Mouse (Mus musculus) CH12F3 (cell line): ENCODE results near the gene Ism2.
"Not testable (repeated sequence)": the region's sequence is repeated elsewhere in the genome, so short reads cannot be mapped to it uniquely, and the experiment has no call there.

ENCODE experiments used
- in situ Hi-C: fragments of 300-500 bp; cut with MboI; formaldehyde crosslinking; loops from 2 replicates; pipeline ENCODE4 v1.14.3; 2020; ENCODE audit warnings: low sequenced_read_pairs

Gene Ism2

GRCm38 (mm10) chr12:87299657-87300440 lies at the start of gene Ism2:
TSS of gene Ism2 (minus strand) at chr12:87299705.
- in situ Hi-C loops, result no loop called here

GRCm38 (mm10) chr12:87348029-87348428 lies 48.5 kb upstream of the Ism2 start:
- in situ Hi-C loops, result no loop called here

GRCm38 (mm10) chr12:87347511-87347910 lies 48.0 kb upstream of the Ism2 start:
- in situ Hi-C loops, result no loop called here

GRCm38 (mm10) chr12:87343084-87343605 lies 43.6 kb upstream of the Ism2 start:
- in situ Hi-C loops, result no loop called here

GRCm38 (mm10) chr12:87338082-87338481 lies 38.6 kb upstream of the Ism2 start:
- in situ Hi-C loops, result loop anchor here (10.0 kb wide), 1 partner anchor 203 kb away; no protein-coding TSS in a partner anchor

- in situ Hi-C loops, result loop anchor here (5.0 to 10.0 kb wide), 2 partner anchors 68 to 200 kb away; partner anchors contain the start of genes Ahsa1 and Vipas39
These were observed 35.4 kb upstream of the Ism2 start for GRCm38 (mm10) chr12:87334886-87335285.

- in situ Hi-C loops, result loop anchor here (5.0 to 10.0 kb wide), 2 partner anchors 66 to 199 kb away; partner anchors contain the start of genes Ahsa1 and Vipas39
These were observed 34.3 kb upstream of the Ism2 start for GRCm38 (mm10) chr12:87333794-87334193.

GRCm38 (mm10) chr12:87332511-87332910 lies 33.0 kb upstream of the Ism2 start:
- in situ Hi-C loops, result loop anchor here (5.0 to 10.0 kb wide), 2 partner anchors 65 to 198 kb away; partner anchors contain the start of genes Ahsa1 and Vipas39

- in situ Hi-C loops, result loop anchor here (5.0 to 10.0 kb wide), 2 partner anchors 65 to 197 kb away; partner anchors contain the start of genes Ahsa1 and Vipas39
These were observed 32.4 kb upstream of the Ism2 start for GRCm38 (mm10) chr12:87331908-87332307.

GRCm38 (mm10) chr12:87331053-87331456 lies 31.6 kb upstream of the Ism2 start:
- in situ Hi-C loops, result loop anchor here (5.0 to 10.0 kb wide), 2 partner anchors 64 to 196 kb away; partner anchors contain the start of genes Ahsa1 and Vipas39

GRCm38 (mm10) chr12:87330213-87330612 lies 30.7 kb upstream of the Ism2 start:
- in situ Hi-C loops, result loop anchor here (5.0 to 10.0 kb wide), 2 partner anchors 63 to 195 kb away; partner anchors contain the start of genes Ahsa1 and Vipas39

- in situ Hi-C loops, result no loop called here
These were observed 28.5 kb upstream of the Ism2 start for GRCm38 (mm10) chr12:87328025-87328424.

GRCm38 (mm10) chr12:87327610-87328009 lies 28.1 kb upstream of the Ism2 start:
- in situ Hi-C loops, result no loop called here

GRCm38 (mm10) chr12:87325452-87325851 lies 25.9 kb upstream of the Ism2 start:
- in situ Hi-C loops, result no loop called here

- in situ Hi-C loops, result no loop called here
These were observed 19.7 kb upstream of the Ism2 start for GRCm38 (mm10) chr12:87319229-87319628.

- in situ Hi-C loops, result no loop called here
These were observed 18.4 kb upstream of the Ism2 start for GRCm38 (mm10) chr12:87317951-87318350.

- in situ Hi-C loops, result no loop called here
These were observed 13.6 kb upstream of the Ism2 start for GRCm38 (mm10) chr12:87313098-87313497.

- in situ Hi-C loops, result not testable (repeated sequence)
These were observed 7.0 kb upstream of the Ism2 start for GRCm38 (mm10) chr12:87306584-87306844.

GRCm38 (mm10) chr12:87305767-87306583 lies 6.5 kb upstream of the Ism2 start:
- in situ Hi-C loops, result no loop called here

GRCm38 (mm10) chr12:87301189-87301588 lies 1.7 kb upstream of the Ism2 start:
- in situ Hi-C loops, result no loop called here

GRCm38 (mm10) chr12:87300441-87300690 lies 861 bp upstream of the Ism2 start:
- in situ Hi-C loops, result no loop called here
